Mouse (Mus musculus) megakaryocyte, embryonic 14.5 days (primary cell): Measurements from ENCODE around the gene Haao. TPM values are rescaled to one million over a fixed set of nuclear protein-coding genes. Genes with fewer than 3 reads are reported as not detected.

Experiments used
- H3K27me3 ChIP-seq: replicated peaks from 2 replicates; pipeline ENCODE3; 2012; ENCODE audit warnings: inconsistent platforms
- H3K36me3 ChIP-seq: replicated peaks from 2 replicates; pipeline ENCODE3; 2012; ENCODE audit warnings: low read length, inconsistent platforms, mixed read lengths
- H3K4me1 ChIP-seq: 2 replicates; pipeline ENCODE4 v1.6.1; 2012; ENCODE audit warnings: inconsistent platforms
- H3K4me3 ChIP-seq: replicated peaks from 2 replicates; pipeline ENCODE3; 2012; ENCODE audit warnings: moderate library complexity, mild to moderate bottlenecking, inconsistent platforms
- H3K9me3 ChIP-seq: 2 replicates; pipeline ENCODE4 v1.6.1; 2012; ENCODE audit warnings: inconsistent platforms
- FLI1 ChIP-seq: IDR thresholded peaks from 2 replicates; pipeline ENCODE4 v1.6.1; 2012; ENCODE audit warnings: low read length, inconsistent platforms, mixed read lengths
- GATA1 ChIP-seq: IDR thresholded peaks from 3 replicates; pipeline ENCODE4 v1.6.1; 2012; ENCODE audit warnings: mixed read lengths, low read length, inconsistent platforms, borderline replicate concordance
- polyA plus RNA-seq: library from polyadenylated mRNA; stranded (reverse); fragments of >175 nt; gene quantifications from 2 replicates; pipeline ENCODE4 v1.2.3, GENCODE M21; 2012; ENCODE audit warnings: low replicate concordance; ENCODE audit not compliant: insufficient read depth

Haao gene
- polyA plus RNA-seq, 1 experiment, result 1.9 TPM

DNA sequence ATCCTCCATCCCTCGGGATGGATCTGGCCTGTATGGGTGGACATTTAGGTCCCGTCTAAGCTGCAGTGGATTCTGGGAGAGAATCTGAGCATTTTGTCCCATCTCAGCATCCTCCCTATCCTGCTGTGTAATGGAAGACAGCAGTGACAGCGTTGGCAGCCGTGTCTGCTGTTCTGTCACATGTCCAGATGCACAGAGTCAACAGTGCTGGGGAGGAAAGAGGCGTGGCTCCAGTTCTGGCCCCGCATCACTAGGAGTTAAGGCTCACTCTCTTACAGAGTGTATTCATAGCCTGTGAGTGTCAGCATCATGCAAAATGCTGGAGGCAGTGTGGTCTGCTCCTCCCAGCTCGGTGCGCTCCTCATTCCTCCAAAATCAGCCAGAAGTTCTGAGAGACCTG is 28.3 kb downstream of the Haao start:
- peaks cover 42% of the 10 kb centered on the region for H3K4me1 ChIP-seq
- H3K9me3 ChIP-seq, result peaks cover 12% of the 10 kb centered on the region
- no peaks in the 10 kb centered on the region for H3K27me3 ChIP-seq
- TF ChIP-seq GATA1 (no peak), FLI1 (no peak)
- peaks cover 95% of the 10 kb centered on the region for H3K36me3 ChIP-seq
- no peak overlapping the region for H3K4me3 ChIP-seq

DNA sequence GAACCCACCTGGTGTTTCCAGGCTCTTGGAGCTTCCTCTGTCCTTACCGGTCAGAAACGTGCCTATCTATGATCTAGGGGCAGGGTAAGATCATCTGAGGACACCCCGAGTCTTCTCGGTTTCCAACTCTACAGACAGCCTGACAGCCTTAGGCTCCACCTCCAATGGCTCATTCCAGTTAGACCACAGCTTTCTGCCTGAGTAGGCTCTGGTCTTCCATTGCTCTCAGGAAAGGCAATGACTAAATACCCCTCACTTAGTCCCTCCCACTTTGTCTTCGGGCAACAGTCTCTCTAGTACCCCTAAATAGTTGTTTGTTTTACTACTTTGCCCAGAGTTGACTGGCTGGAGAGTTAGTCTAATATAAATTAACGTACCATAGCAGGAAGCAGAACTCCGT is 30.8 kb downstream of the Haao start:
- TF ChIP-seq GATA1, result no peak
- no peak for TF ChIP-seq FLI1
- Histone ChIP-seq H3K9me3 (peaks cover 12% of the 10 kb centered on the region), H3K4me1 (peaks cover 29% of the 10 kb centered on the region), H3K4me3 (no peak overlapping the region), H3K36me3 (peaks cover 99% of the 10 kb centered on the region), H3K27me3 (no peaks in the 10 kb centered on the region)

DNA sequence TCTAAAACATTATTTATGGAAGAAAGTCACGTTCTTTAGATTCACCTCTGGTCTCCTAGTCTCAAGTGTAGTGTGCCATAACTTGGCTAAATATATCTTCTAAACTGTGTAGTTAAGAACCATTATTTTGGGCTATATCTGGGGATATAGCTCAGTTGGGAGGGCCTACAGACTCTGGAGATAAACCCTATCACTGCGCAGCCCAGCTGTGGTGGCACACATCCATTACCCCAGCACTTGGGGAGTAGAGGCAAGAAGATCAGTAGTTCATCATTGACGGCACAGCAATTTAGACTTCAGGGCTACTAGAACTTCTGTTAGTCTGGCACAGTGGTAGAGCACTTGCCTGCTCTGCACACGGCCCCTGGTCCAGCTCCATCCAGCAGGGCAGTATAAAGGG is 34.7 kb downstream of the Haao start:
- H3K4me3 ChIP-seq, result no peak overlapping the region
- H3K27me3 ChIP-seq, result no peaks in the 10 kb centered on the region
- H3K4me1 ChIP-seq, result peaks cover 25% of the 10 kb centered on the region
- H3K9me3 ChIP-seq, result no peaks in the 10 kb centered on the region
- TF ChIP-seq FLI1 (no peak), GATA1 (no peak)
- peaks cover 98% of the 10 kb centered on the region for H3K36me3 ChIP-seq

DNA sequence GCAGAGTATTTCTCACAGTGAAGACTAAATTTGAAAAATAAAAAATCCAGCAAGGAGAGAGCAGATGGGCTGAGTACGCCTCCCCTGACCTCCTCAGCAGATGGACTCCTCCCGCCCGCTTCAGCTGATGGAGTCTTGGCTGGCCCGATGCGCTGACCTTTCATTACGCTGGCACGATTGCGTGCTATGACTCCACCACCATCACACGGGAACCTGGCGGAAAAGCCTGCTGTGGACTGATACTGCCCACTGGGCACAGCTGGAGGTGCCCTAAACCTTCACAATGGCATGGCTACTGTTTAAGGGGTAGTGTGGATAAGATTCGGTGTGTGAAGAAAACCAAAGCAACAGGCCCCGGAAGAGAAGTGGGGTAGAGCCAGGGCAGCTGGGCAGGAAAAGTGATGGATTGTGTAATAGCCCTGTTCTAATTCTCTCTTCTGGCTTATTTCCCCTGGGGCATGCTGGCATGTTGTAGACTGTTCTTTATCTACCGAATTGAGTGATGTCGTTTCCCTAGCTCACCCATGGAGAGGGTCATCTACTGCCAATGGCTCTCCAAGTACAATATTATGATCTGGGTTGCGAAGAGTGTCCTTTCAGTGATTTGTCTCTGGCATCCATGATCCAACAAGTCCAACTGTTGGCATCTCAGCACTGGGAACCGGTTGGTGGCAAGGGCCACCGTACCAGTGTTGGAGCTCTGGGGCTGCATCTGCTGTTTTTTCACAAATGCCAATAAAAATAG is 35.4 kb downstream of the Haao start:
- peaks cover 98% of the 10 kb centered on the region for H3K36me3 ChIP-seq
- H3K4me1 ChIP-seq, result peaks cover 32% of the 10 kb centered on the region

DNA sequence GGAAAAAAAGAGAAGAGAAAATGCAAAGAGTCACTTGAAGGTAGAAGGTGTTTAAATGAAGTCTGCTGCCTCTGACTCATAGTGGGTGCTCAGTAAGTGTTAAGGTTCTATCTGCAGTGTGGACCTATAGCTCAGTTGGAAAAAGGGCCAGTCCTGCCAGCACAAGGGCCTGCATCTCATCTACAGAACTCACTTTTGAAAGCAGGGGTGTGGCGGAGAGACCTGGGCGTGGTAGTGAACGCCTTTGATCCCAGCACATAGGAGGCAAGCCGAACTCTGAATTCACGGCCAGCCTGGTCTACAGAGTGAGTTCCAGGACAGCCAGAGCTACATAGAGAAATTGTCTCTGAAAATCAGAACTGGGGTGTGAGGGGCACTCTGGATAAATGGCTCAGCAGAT is 37.5 kb downstream of the Haao start:
- Histone ChIP-seq H3K27me3 (no peaks in the 10 kb centered on the region), H3K4me3 (no peak overlapping the region), H3K4me1 (peaks cover 32% of the 10 kb centered on the region), H3K36me3 (peaks cover 98% of the 10 kb centered on the region), H3K9me3 (no peaks in the 10 kb centered on the region)
- TF ChIP-seq GATA1 (no peak), FLI1 (no peak)

More for the DNA sequence above, 35.4 kb downstream of the Haao start:
- Histone ChIP-seq H3K4me3 (no peak overlapping the region), H3K27me3 (no peaks in the 10 kb centered on the region), H3K9me3 (no peaks in the 10 kb centered on the region)
- TF ChIP-seq FLI1 (no peak), GATA1 (no peak)

DNA sequence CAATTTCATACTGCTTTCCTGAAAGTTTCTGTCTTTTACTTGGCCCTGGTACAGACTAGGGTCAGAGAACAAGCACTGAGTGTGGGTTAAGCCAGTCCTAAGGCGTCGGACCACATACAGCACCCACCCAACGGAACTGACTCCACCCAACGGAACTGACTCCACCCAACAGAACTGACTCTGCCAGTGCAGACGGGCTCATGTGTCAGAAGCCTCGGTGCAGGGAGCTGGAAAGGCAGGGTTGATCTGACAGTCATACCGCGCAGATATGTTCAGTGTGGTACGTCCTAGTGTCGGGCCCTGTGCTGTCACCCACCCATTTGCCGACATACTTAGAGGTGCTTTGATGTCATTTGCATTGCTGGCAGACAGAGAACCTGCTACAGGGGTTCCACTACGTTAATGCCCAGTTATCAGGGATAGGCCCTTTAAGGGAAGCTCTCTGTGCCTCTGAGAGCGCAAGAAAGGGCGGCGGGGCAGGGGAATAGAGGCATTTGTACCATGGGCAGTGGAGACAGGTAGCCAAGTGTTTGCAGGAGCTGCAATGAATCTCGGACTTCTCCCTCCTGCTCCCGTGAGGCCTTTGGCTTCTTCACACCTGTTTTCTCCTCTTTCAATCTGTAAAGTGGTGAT is 38.5 kb downstream of the Haao start:
- H3K36me3 ChIP-seq, result peaks cover 99% of the 10 kb centered on the region
- H3K4me3 ChIP-seq, result no peak overlapping the region
- no peak for TF ChIP-seq FLI1
- TF ChIP-seq GATA1, result no peak
- H3K9me3 ChIP-seq, result no peaks in the 10 kb centered on the region
- no peaks in the 10 kb centered on the region for H3K27me3 ChIP-seq
- H3K4me1 ChIP-seq, result peaks cover 32% of the 10 kb centered on the region

DNA sequence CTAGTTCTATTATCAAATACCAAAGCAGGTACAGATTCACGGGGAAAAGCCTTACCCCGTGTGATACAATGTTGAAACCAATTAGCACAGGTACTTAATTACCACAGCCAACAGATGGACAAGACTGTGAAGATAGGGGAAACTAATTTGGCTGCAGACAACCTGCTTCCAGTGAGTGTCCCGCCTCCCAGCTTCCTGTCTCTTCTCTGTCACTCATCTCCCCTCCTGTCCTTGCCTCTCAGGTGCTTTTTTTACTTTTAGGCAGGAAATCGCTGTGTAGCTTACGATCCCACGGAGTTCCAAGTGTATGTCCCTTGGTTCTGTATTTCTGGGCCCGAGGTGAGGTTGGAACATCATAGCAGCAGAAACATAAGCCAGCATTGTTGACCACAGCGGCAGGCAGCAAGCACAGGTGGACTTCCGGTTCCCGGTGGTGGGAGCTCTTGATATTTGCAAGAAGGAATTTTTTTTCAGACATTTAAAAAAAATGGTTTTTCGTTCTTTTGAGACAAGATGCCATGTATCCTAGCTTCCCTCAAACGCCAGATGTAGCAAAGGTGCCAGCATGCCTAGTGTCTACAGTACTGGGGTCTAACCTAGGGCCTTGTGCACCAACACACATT is 39.2 kb downstream of the Haao start:
- peaks cover 32% of the 10 kb centered on the region for H3K4me1 ChIP-seq
- no peaks in the 10 kb centered on the region for H3K27me3 ChIP-seq
- H3K36me3 ChIP-seq, result peaks cover 99% of the 10 kb centered on the region
- TF ChIP-seq FLI1 (no peak), GATA1 (no peak)
- no peak overlapping the region for H3K4me3 ChIP-seq
- no peaks in the 10 kb centered on the region for H3K9me3 ChIP-seq

DNA sequence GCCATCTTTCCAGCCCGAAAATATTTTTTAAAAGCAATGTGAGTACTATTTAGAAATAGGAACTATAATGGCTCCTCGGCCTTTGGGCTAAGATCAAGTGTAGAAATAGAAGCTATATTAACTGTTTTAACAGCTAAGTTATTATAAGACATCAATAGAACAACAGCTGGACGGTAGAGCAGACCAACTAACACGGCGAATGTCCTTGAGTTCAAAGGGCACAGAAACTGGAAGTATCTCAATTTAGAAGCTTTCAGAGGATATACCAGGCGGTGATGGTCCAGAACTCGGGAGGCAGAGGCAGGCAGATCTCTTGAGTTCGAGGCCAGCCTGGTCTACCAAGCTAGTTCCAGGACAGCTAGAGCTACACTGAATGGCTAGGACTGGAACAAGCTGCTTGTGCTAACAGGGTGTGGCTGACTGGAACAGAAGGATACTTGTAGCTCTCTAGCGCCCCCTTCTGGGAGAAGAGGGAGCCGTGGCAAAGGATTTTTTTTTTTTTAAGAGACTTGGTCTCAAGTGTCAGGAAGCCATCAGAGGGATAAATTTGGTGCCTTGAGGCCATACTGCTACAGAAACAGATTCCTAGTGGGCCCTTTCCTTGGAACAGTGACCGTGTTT is 39.9 kb downstream of the Haao start:
- Histone ChIP-seq H3K36me3 (peaks cover 99% of the 10 kb centered on the region), H3K4me3 (no peak overlapping the region), H3K9me3 (no peaks in the 10 kb centered on the region), H3K27me3 (no peaks in the 10 kb centered on the region), H3K4me1 (peaks cover 28% of the 10 kb centered on the region)
- TF ChIP-seq GATA1, result no peak
- no peak for TF ChIP-seq FLI1

DNA sequence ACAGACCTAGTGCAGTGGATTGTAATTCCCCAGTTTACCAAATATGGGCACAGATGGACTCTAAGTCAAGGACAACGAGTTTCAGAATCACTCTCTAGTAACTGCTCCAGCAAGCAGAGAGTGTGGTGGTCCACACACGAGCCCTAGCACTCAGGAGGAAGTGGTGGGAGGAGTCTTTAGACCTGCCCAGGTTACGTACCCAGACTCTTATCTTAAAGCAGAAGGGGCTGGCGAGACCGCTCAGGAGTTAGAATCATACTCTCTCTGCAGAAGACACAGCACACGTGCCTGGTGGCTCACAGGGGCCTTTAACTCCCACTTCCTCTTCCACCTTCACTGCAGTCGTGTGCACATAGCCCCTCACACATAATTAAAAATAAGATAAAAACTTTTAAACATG is 40.4 kb downstream of the Haao start:
- Histone ChIP-seq H3K27me3 (no peaks in the 10 kb centered on the region), H3K9me3 (no peaks in the 10 kb centered on the region), H3K36me3 (peaks cover 96% of the 10 kb centered on the region), H3K4me1 (peaks cover 27% of the 10 kb centered on the region), H3K4me3 (no peak overlapping the region)
- TF ChIP-seq GATA1 (no peak), FLI1 (no peak)
